Mouse (Mus musculus): ENCODE data around the gene Zfp871.
"Not testable (repeated sequence)": the region's sequence is repeated elsewhere in the genome, so short reads cannot be mapped to it uniquely, and the experiment has no call there.

Zfp871 gene

DNA sequence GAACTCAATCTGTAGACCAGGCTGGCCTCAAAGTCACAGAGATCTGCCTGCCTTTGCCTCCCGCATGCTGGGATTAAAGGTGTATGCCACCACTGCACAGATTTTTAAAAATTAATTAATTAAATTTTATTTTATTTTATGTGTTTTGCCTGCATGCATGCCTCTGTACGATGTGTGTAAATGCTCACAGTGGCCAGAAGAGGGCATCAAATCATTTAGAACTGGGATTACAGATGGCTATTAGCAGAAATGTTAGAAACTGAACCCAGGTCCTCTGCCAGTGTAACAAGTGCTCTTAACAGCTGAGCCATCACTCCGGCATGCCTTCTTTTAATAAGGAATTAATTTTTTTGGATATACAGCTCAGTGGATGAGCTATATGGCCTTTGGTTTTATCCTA is 59.1 kb downstream of the Zfp871 start:
- DNase-seq: no peak

DNA sequence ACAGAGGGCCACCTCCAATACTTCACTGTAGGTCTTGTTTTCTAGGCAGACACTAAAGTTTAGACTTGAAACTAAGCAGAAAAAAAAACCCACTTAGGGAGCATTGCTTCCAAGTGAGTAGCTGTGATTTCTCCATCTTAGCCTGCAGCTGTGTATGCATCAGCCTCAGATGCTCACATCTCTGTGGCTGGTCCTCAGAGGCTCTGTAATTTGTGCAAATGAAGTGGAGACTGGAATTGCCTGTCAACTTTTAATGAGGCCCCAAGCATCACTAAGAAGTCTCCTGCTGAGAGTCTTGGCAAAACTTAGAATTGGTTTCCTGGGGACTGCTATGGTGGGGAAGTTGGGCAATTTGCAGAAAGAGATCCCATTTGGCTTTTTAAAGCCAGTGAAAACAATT is 61.7 kb downstream of the Zfp871 start:
- not testable (repeated sequence) for DNase-seq

DNA sequence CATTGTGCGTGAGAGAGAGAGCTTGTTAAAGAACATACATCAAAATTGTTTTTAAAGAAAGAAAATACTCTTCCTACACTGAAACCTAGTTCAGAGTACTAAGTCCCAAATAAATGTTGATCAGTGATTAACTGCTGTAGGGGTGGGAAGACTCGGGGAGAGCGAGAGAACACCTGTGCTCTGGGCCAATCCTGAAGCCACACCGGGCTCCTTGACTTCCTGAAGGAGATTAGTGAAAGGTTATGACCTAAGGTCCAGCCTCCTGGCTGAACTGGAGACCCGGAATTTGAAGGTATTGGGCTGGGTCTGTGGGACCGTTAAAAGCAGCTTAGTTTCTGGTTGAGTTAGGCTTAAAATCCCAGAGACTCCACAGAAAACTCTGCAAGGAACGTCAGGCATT is 65.3 kb downstream of the Zfp871 start:
- no peak for DNase-seq

DNA sequence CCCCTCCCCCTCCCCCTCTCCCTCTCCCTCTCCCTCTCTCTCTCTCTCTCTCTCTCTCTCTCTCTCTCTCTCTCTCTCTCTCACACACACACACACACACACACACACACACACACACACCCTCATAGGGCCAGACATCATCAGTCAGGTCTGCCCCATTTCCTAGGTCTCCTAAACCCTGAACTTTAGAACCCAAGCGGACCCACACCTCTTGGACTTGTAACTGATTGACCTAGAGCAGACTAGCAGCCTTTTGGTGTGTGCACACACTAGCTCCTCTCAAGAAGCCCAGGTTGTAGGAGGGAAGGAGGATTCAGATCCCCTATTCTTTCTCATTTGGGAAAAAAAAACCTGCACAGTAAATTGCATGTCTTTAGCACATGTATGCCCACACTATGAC is 65.9 kb downstream of the Zfp871 start:
- DNase-seq: not testable (repeated sequence)

All from thymus, adult 18-20 months (tissue).